Mouse (Mus musculus): ENCODE data around the gene Cst12. TPM values are rescaled to one million over a fixed set of nuclear protein-coding genes. Genes with fewer than 3 reads are reported as not detected.
A peak's percentile ranks its signal among the peaks of the same experiment; 100 is the strongest.
"Not testable (repeated sequence)": the region's sequence is repeated elsewhere in the genome, so short reads cannot be mapped to it uniquely, and the experiment has no call there.

Gene Cst12
- polyA plus RNA-seq (2015; fragmentation: Nextera tagmentation; extraction: Ambion mirVana): not detected in 2 replicates

GRCm38 (mm10) chr2:148789142-148789541, at the start of gene Cst12:
Cst12 (plus strand) TSS chr2:148789361.
- Histone ChIP-seq H3K4me1 (no peaks in the 10 kb centered on the region), H3K4me2 (no peak within 1 kb of the TSS), H3K9ac (no peak within 1 kb of the TSS), H3K27ac (no peak within 1 kb of the TSS), H3K9me3 (no peaks in the 10 kb centered on the region), H3K27me3 (no peaks in the 10 kb centered on the region), H3K36me3 (no peaks in the 10 kb centered on the region), H3K4me3 (no peak within 1 kb of the TSS)
- no peak for ATAC-seq (ENCODE audit: borderline replicate concordance, extremely low read depth, low FRiP score, low TSS enrichment)
- 86% methylated on average over 6 of the region's 6 CpGs for WGBS

GRCm38 (mm10) chr2:148743001-148743400, 46.2 kb upstream of the Cst12 start:
- no peak for ATAC-seq (ENCODE audit: borderline replicate concordance, extremely low read depth, low FRiP score, low TSS enrichment)
- H3K4me2 ChIP-seq: no peak overlapping the region
- WGBS: 78% methylated on average over 3 of the region's 3 CpGs
- H3K27me3 ChIP-seq: no peaks in the 10 kb centered on the region
- H3K36me3 ChIP-seq: no peaks in the 10 kb centered on the region
- no peak overlapping the region for H3K9ac ChIP-seq
- H3K27ac ChIP-seq: no peak overlapping the region
- H3K9me3 ChIP-seq: no peaks in the 10 kb centered on the region
- no peak overlapping the region for H3K4me3 ChIP-seq
- no peaks in the 10 kb centered on the region for H3K4me1 ChIP-seq

GRCm38 (mm10) chr2:148743846-148744407, 45.2 kb upstream of the Cst12 start:
- H3K27ac ChIP-seq: no peak overlapping the region
- H3K4me3 ChIP-seq: no peak overlapping the region
- no peak overlapping the region for H3K9ac ChIP-seq
- H3K36me3 ChIP-seq: no peaks in the 10 kb centered on the region
- 74% methylated on average over 3 of the region's 3 CpGs for WGBS
- no peak overlapping the region for H3K4me2 ChIP-seq
- H3K4me1 ChIP-seq: no peaks in the 10 kb centered on the region
- no peaks in the 10 kb centered on the region for H3K27me3 ChIP-seq
- H3K9me3 ChIP-seq: no peaks in the 10 kb centered on the region
- no peak for ATAC-seq (ENCODE audit: borderline replicate concordance, extremely low read depth, low FRiP score, low TSS enrichment)

GRCm38 (mm10) chr2:148750058-148750457, 39.1 kb upstream of the Cst12 start, which contains the start of gene Cstl1:
Cstl1 (plus strand) TSS chr2:148750358.
- peaks cover 3% of the 10 kb centered on the region for H3K4me1 ChIP-seq
- H3K27ac ChIP-seq: no peak within 1 kb of the TSS
- WGBS: 73% methylated on average over 1 of the region's 1 CpGs
- no peaks in the 10 kb centered on the region for H3K9me3 ChIP-seq
- no peaks in the 10 kb centered on the region for H3K27me3 ChIP-seq
- ATAC-seq (ENCODE audit: borderline replicate concordance, extremely low read depth, low FRiP score, low TSS enrichment): no peak
- H3K9ac ChIP-seq: no peak within 1 kb of the TSS
- no peaks in the 10 kb centered on the region for H3K36me3 ChIP-seq
- no peak within 1 kb of the TSS for H3K4me2 ChIP-seq
- H3K4me3 ChIP-seq: no peak within 1 kb of the TSS

GRCm38 (mm10) chr2:148751893-148752813, 37.0 kb upstream of the Cst12 start:
- peaks cover 3% of the 10 kb centered on the region for H3K4me1 ChIP-seq
- ATAC-seq (ENCODE audit: borderline replicate concordance, extremely low read depth, low FRiP score, low TSS enrichment): peak; percentile 75; the same call in 1 of the 2 replicates
- H3K27ac ChIP-seq: no peak overlapping the region
- H3K27me3 ChIP-seq: no peaks in the 10 kb centered on the region
- 14% methylated on average over 15 of the region's 15 CpGs for WGBS
- H3K4me2 ChIP-seq: peak overlapping the region; percentile 64
- no peaks in the 10 kb centered on the region for H3K36me3 ChIP-seq
- H3K4me3 ChIP-seq: peak overlapping the region; percentile 26; the same call in 1 of the 2 replicates
- H3K9ac ChIP-seq: no peak overlapping the region
- no peaks in the 10 kb centered on the region for H3K9me3 ChIP-seq

- Histone ChIP-seq H3K9ac (no peak overlapping the region), H3K27ac (no peak overlapping the region), H3K4me2 (no peak overlapping the region), H3K4me1 (peaks cover 3% of the 10 kb centered on the region), H3K27me3 (no peaks in the 10 kb centered on the region), H3K9me3 (no peaks in the 10 kb centered on the region), H3K36me3 (no peaks in the 10 kb centered on the region), H3K4me3 (no peak overlapping the region)
- 55% methylated on average over 1 of the region's 1 CpGs for WGBS
- ATAC-seq (ENCODE audit: borderline replicate concordance, extremely low read depth, low FRiP score, low TSS enrichment): no peak
Measured at GRCm38 (mm10) chr2:148754310-148754846, 34.8 kb upstream of the Cst12 start.

GRCm38 (mm10) chr2:148763648-148764388, 25.3 kb upstream of the Cst12 start:
- no peak overlapping the region for H3K4me3 ChIP-seq
- H3K27me3 ChIP-seq: no peaks in the 10 kb centered on the region
- H3K36me3 ChIP-seq: no peaks in the 10 kb centered on the region
- no peak overlapping the region for H3K9ac ChIP-seq
- 96% methylated on average over 1 of the region's 1 CpGs for WGBS
- H3K9me3 ChIP-seq: no peaks in the 10 kb centered on the region
- no peak overlapping the region for H3K4me2 ChIP-seq
- no peaks in the 10 kb centered on the region for H3K4me1 ChIP-seq
- H3K27ac ChIP-seq: no peak overlapping the region
- ATAC-seq (ENCODE audit: borderline replicate concordance, extremely low read depth, low FRiP score, low TSS enrichment): no peak

GRCm38 (mm10) chr2:148771397-148771796, 17.8 kb upstream of the Cst12 start, which contains the start of gene Cst11:
Cst11 (minus strand) TSS chr2:148771497.
- H3K36me3 ChIP-seq; H3K27ac ChIP-seq; ATAC-seq (ENCODE audit: borderline replicate concordance, extremely low read depth, low FRiP score, low TSS enrichment); H3K9me3 ChIP-seq; H3K4me3 ChIP-seq; H3K4me2 ChIP-seq; H3K27me3 ChIP-seq; H3K9ac ChIP-seq; H3K4me1 ChIP-seq: not testable (repeated sequence)
- WGBS: 78% methylated on average over 4 of the region's 4 CpGs

GRCm38 (mm10) chr2:148781709-148782108, 7.5 kb upstream of the Cst12 start, which contains the start of gene 8030411F24Rik:
8030411F24Rik (plus strand) TSS chr2:148782009.
- H3K27me3 ChIP-seq: no peaks in the 10 kb centered on the region
- no peaks in the 10 kb centered on the region for H3K9me3 ChIP-seq
- H3K4me2 ChIP-seq: no peak within 1 kb of the TSS
- no peaks in the 10 kb centered on the region for H3K36me3 ChIP-seq
- no peak within 1 kb of the TSS for H3K9ac ChIP-seq
- H3K4me1 ChIP-seq: no peaks in the 10 kb centered on the region
- WGBS: 6% methylated on average over 1 of the region's 1 CpGs
- ATAC-seq (ENCODE audit: borderline replicate concordance, extremely low read depth, low FRiP score, low TSS enrichment): no peak
- H3K27ac ChIP-seq: no peak within 1 kb of the TSS
- no peak within 1 kb of the TSS for H3K4me3 ChIP-seq

GRCm38 (mm10) chr2:148798485-148798884, 9.3 kb downstream of the Cst12 start, which contains the start of gene Cst8:
Cst8 (plus strand) TSS chr2:148798785.
- Histone ChIP-seq H3K4me3 (no peak within 1 kb of the TSS), H3K27me3 (no peaks in the 10 kb centered on the region), H3K4me1 (no peaks in the 10 kb centered on the region), H3K27ac (no peak within 1 kb of the TSS), H3K9ac (no peak within 1 kb of the TSS), H3K9me3 (no peaks in the 10 kb centered on the region), H3K36me3 (no peaks in the 10 kb centered on the region), H3K4me2 (no peak within 1 kb of the TSS)
- no peak for ATAC-seq (ENCODE audit: borderline replicate concordance, extremely low read depth, low FRiP score, low TSS enrichment)
- WGBS: 76% methylated on average over 1 of the region's 1 CpGs

- H3K36me3 ChIP-seq: no peaks in the 10 kb centered on the region
- 46% methylated on average over 3 of the region's 3 CpGs for WGBS
- no peaks in the 10 kb centered on the region for H3K9me3 ChIP-seq
- no peak overlapping the region for H3K4me2 ChIP-seq
- H3K9ac ChIP-seq: no peak overlapping the region
- no peaks in the 10 kb centered on the region for H3K27me3 ChIP-seq
- no peak overlapping the region for H3K4me3 ChIP-seq
- ATAC-seq (ENCODE audit: borderline replicate concordance, extremely low read depth, low FRiP score, low TSS enrichment): no peak; the same call in 1 of the 2 replicates
- no peaks in the 10 kb centered on the region for H3K4me1 ChIP-seq
- H3K27ac ChIP-seq: no peak overlapping the region
Measured at GRCm38 (mm10) chr2:148801491-148801921, 12.3 kb downstream of the Cst12 start.
